ENCODE assay signal across 12 mouse cellular contexts in genomic region chr3:126996721-126997120, GRCm38 (mm10).
DNase-seq lines count a peak whose midpoint lies in the region; ATAC-seq and TF ChIP-seq lines count a peak whose summit lies in the region.
"Had no signal": no experiment of that assay in that cellular context is flagged by ENCODE, and none has a peak within 500 bp of the region (broad histone marks: within the 10 kb centered on the region; RNA-seq: fewer than 3 reads in every experiment).

No protein-coding gene starts in this region.

- no peak for DNase-seq in left cerebral cortex, adult 2 months (ENCODE audit: extremely low spot score in 1 of 2, low spot score in 2 of 2)
- no peak for DNase-seq in left cerebral cortex, adult 8-10 months (ENCODE audit: low spot score in 2 of 2)
- no peak for DNase-seq in urinary bladder, postnatal 4 days (ENCODE audit: low spot score in 2 of 2)
- no peak for DNase-seq in lung, postnatal 36 days
- DNase-seq in lung, postnatal 0 days (ENCODE audit: low spot score): no peak
- DNase-seq: cerebellum, adult 11-12 months; kidney, adult 18-20 months; thymus, postnatal 25 days had no signal

- peak; percentile 39 for ATAC-seq in forebrain, embryonic 16.5 days
- ATAC-seq in limb, embryonic 15.5 days (ENCODE audit: insufficient number of reproducible peaks, low FRiP score, low TSS enrichment, low read depth): no peak
- ATAC-seq in stomach, embryonic 14.5 days (ENCODE audit: insufficient number of reproducible peaks, insufficient read depth, low FRiP score, low read depth): no peak
- ATAC-seq in lung, postnatal 0 days: no peak

- peak overlapping the region; percentile 49 for H3K4me2 ChIP-seq in forebrain, embryonic 16.5 days (ENCODE audit: low read length)
- H3K4me2 ChIP-seq in limb, embryonic 15.5 days: 0 out of 2 replicates have a peak overlapping the region, but pooled peaks have one; percentile 45
- peak overlapping the region; percentile 47; the same call in 1 of the 2 replicates for H3K4me2 ChIP-seq in stomach, embryonic 14.5 days (replicated peaks; ENCODE audit: low read depth, low read length)
- H3K4me2 ChIP-seq in lung, postnatal 0 days (replicated peaks; ENCODE audit: low read depth, low read length): no peak overlapping the region

- peaks cover 33% of the 10 kb centered on the region for H3K4me1 ChIP-seq in forebrain, embryonic 16.5 days (replicated peaks; ENCODE audit: control insufficient read depth, insufficient read depth, low read length)
- peaks cover 18% of the 10 kb centered on the region for H3K4me1 ChIP-seq in limb, embryonic 15.5 days
- H3K4me1 ChIP-seq in stomach, embryonic 14.5 days (ENCODE audit: control insufficient read depth, insufficient read depth, low read length): 0 out of 2 replicates have a peak, but pooled peaks cover 15% of the 10 kb centered on the region
- no peaks in the 10 kb centered on the region for H3K4me1 ChIP-seq in lung, postnatal 0 days (ENCODE audit: insufficient read depth, low read depth, low read length)

- peak overlapping the region; percentile 39 for H3K4me3 ChIP-seq in left cerebral cortex, adult 2 months
- no peak overlapping the region; the same call in 1 of the 2 replicates for H3K4me3 ChIP-seq in forebrain, embryonic 16.5 days (replicated peaks; ENCODE audit: low read length)
- no peak overlapping the region for H3K4me3 ChIP-seq in limb, embryonic 15.5 days
- H3K4me3 ChIP-seq in stomach, embryonic 14.5 days (ENCODE audit: low read depth, low read length): no peak overlapping the region
- H3K4me3 ChIP-seq in lung, postnatal 0 days (ENCODE audit: low read depth, low read length): no peak overlapping the region
- H3K4me3 ChIP-seq: myocyte had no signal

- H3K27ac ChIP-seq in left cerebral cortex, adult 2 months: peak overlapping the region; percentile 90
- peak overlapping the region; percentile 71 for H3K27ac ChIP-seq in forebrain, embryonic 16.5 days (ENCODE audit: low read length)
- no peak overlapping the region for H3K27ac ChIP-seq in limb, embryonic 15.5 days
- no peak overlapping the region for H3K27ac ChIP-seq in stomach, embryonic 14.5 days (ENCODE audit: low read length)
- H3K27ac ChIP-seq in lung, postnatal 0 days (ENCODE audit: low read length): no peak overlapping the region

- TF ChIP-seq CTCF in left cerebral cortex, adult 2 months (IDR thresholded peaks at IDR 0.05): no peak
- TF ChIP-seq CTCF in lung, postnatal 0 days (IDR thresholded peaks at IDR 0.05): no peak

- no peak overlapping the region for H3K9ac ChIP-seq in forebrain, embryonic 16.5 days (replicated peaks; ENCODE audit: low read depth, low read length)
- no peak overlapping the region for H3K9ac ChIP-seq in limb, embryonic 15.5 days
- H3K9ac ChIP-seq in stomach, embryonic 14.5 days (replicated peaks; ENCODE audit: low read depth, low read length): no peak overlapping the region
- H3K9ac ChIP-seq in lung, postnatal 0 days (replicated peaks; ENCODE audit: low read depth): no peak overlapping the region

- WGBS in forebrain, embryonic 16.5 days: 8% methylated on average over 8 of the region's 8 CpGs
- WGBS in limb, embryonic 15.5 days: 80% methylated on average over 8 of the region's 8 CpGs
- WGBS in stomach, embryonic 14.5 days: 74% methylated on average over 8 of the region's 8 CpGs
- WGBS in lung, postnatal 0 days: 74% methylated on average over 8 of the region's 8 CpGs

- no peak for TF ChIP-seq EP300 in lung, postnatal 0 days (IDR thresholded peaks at IDR 0.05)

- H3K36me3 ChIP-seq in forebrain, embryonic 16.5 days (ENCODE audit: control insufficient read depth, insufficient read depth): peaks cover under 1% of the 10 kb centered on the region; the same call in 1 of the 2 replicates
- H3K36me3 ChIP-seq in limb, embryonic 15.5 days: no peaks in the 10 kb centered on the region
- H3K36me3 ChIP-seq in stomach, embryonic 14.5 days (ENCODE audit: control insufficient read depth, insufficient read depth, low read length): no peaks in the 10 kb centered on the region
- no peaks in the 10 kb centered on the region for H3K36me3 ChIP-seq in lung, postnatal 0 days (ENCODE audit: insufficient read depth, low read length)

- H3K27me3 ChIP-seq in forebrain, embryonic 16.5 days (replicated peaks; ENCODE audit: control insufficient read depth, insufficient read depth, low read length): no peaks in the 10 kb centered on the region
- no peaks in the 10 kb centered on the region for H3K27me3 ChIP-seq in limb, embryonic 15.5 days
- H3K27me3 ChIP-seq in stomach, embryonic 14.5 days (ENCODE audit: control insufficient read depth, insufficient read depth, low read length): no peaks in the 10 kb centered on the region
- H3K27me3 ChIP-seq in lung, postnatal 0 days (replicated peaks; ENCODE audit: insufficient read depth, low read length): no peaks in the 10 kb centered on the region

- H3K9me3 ChIP-seq in forebrain, embryonic 16.5 days (ENCODE audit: control insufficient read depth, low read length): no peaks in the 10 kb centered on the region
- no peaks in the 10 kb centered on the region for H3K9me3 ChIP-seq in limb, embryonic 15.5 days
- H3K9me3 ChIP-seq in stomach, embryonic 14.5 days (ENCODE audit: control insufficient read depth, low read depth, low read length): no peaks in the 10 kb centered on the region
- no peaks in the 10 kb centered on the region for H3K9me3 ChIP-seq in lung, postnatal 0 days (ENCODE audit: low read length)

- intact Hi-C loops in left cerebral cortex, adult 2 months (cut with DNase I): loop anchor here (5.0 kb wide), 1 partner anchor 166 kb away; no protein-coding TSS in a partner anchor

Comparison
In these comparisons a context has a peak if more than half of its experiments do, and no peak if none do; other contexts are left out.
1. H3K27ac ChIP-seq: peak in left cerebral cortex, adult 2 months (single experiment) and forebrain, embryonic 16.5 days (single experiment); none in limb, embryonic 15.5 days (single experiment), stomach, embryonic 14.5 days (single experiment) and lung, postnatal 0 days (single experiment).